Mouse (Mus musculus) hindbrain, embryonic 13.5 days (tissue): ENCODE data around the gene Gm7970. TPM values are rescaled to one million over a fixed set of nuclear protein-coding genes. Genes with fewer than 3 reads are reported as not detected.
"Not testable (repeated sequence)": the region's sequence is repeated elsewhere in the genome, so short reads cannot be mapped to it uniquely, and the experiment has no call there.

ENCODE experiments used
- ATAC-seq: fragments of 200-750 bp; cut with Nextera tagmentation; 2 replicates; pipeline ENCODE4 v1.8.0; 2017; ENCODE audit warnings: moderate TSS enrichment; ENCODE audit not compliant: low FRiP score
- H3K27ac ChIP-seq: fragments of 300-500 bp; sonication (generic); 2 replicates; pipeline ENCODE4 v1.5.1; 2015; ENCODE audit warnings: inconsistent platforms, mild to moderate bottlenecking, moderate library complexity
- H3K27me3 ChIP-seq: fragments of 300-500 bp; sonication (generic); 2 replicates; pipeline ENCODE4 v1.6.1; 2015; ENCODE audit warnings: mild to moderate bottlenecking, inconsistent platforms
- H3K36me3 ChIP-seq: fragments of 300-500 bp; sonication (generic); 2 replicates; pipeline ENCODE4 v1.6.1; 2015; ENCODE audit warnings: mild to moderate bottlenecking, inconsistent platforms
- H3K4me1 ChIP-seq: fragments of 300-500 bp; sonication (generic); replicated peaks from 2 replicates; pipeline ENCODE4 v1.6.1; 2015; ENCODE audit warnings: inconsistent platforms
- H3K4me2 ChIP-seq: fragments of 300-500 bp; sonication (generic); 2 replicates; pipeline ENCODE4 v1.6.1; 2015; ENCODE audit warnings: inconsistent platforms, mild to moderate bottlenecking, moderate library complexity
- H3K4me3 ChIP-seq: fragments of 300-500 bp; sonication (generic); 2 replicates; pipeline ENCODE4 v1.5.1; 2015; ENCODE audit warnings: mild to moderate bottlenecking, inconsistent platforms
- H3K9ac ChIP-seq: fragments of 300-500 bp; sonication (generic); 2 replicates; pipeline ENCODE4 v1.6.1; 2015; ENCODE audit warnings: mild to moderate bottlenecking, inconsistent platforms
- H3K9me3 ChIP-seq: fragments of 300-500 bp; sonication (generic); 2 replicates; pipeline ENCODE4 v1.6.1; 2016; ENCODE audit warnings: inconsistent platforms
- WGBS: fragments of 180-500 bp; shearing (Covaris S2); methylation state at CpG from one replicate; pipeline ENCODE4 v1.1.7; 2015; 5-methylcytosine and 5-hydroxymethylcytosine counted together
- polyA plus RNA-seq: library from polyadenylated mRNA; unstranded; fragments of >200 nt; fragmentation: Nextera tagmentation; extraction: Ambion mirVana; gene quantifications from 2 replicates; pipeline ENCODE4 v1.2.1, GENCODE M21; 2015

Gm7970 gene
- polyA plus RNA-seq, result not detected in 2 replicates

DNA sequence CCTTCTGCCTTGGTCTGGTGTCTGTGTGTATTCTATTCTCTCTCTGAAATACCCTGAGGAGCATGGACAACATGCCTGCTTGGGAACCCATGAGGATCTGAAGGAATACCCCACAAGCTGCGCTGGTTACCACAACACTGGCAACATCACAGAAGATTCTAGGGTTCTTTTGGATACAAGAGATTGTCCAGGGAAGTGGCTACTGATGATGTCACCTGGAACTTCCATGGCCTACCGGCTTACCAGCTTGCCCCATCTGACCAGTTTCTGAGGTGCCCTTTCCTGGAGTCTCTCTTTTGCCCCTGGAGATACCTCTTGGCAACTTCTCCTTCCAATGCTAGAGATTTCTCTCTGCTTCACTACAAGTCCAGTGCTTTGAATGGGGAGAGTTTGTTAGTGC is at the start of gene Gm7970:
Gene Gm7970 (minus strand): TSS at position 101 of the 400 bp plus-strand sequence.
- H3K9ac ChIP-seq, H3K27me3 ChIP-seq, H3K4me2 ChIP-seq, H3K4me3 ChIP-seq, H3K4me1 ChIP-seq, ATAC-seq, H3K9me3 ChIP-seq, H3K27ac ChIP-seq, H3K36me3 ChIP-seq: not testable (repeated sequence)
- WGBS, result no CpG with 5 or more reads among the region's 2 CpGs

DNA sequence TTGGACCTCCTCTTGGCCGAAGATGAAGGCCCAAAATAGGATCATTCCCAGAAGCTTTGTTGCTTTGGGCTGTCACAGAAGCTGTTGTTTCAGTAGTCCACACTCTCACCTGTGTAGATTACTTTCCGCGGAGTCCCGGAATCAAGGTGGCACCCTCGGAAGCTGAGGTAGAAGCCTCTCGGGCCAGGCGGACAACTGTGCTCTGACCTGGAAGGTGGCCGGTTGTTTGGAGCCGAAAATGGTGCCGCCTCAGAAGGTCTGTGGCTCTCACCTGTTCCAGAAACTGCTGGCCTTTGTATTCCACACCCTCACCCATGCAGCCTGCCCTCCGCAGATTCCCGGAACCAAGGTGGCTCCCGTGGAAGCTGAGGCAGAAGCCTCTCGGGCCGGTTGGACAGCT is 45.6 kb upstream of the Gm7970 start:
- not testable (repeated sequence) for H3K9me3 ChIP-seq, H3K36me3 ChIP-seq, ATAC-seq, H3K27ac ChIP-seq, H3K4me2 ChIP-seq, H3K4me3 ChIP-seq, H3K27me3 ChIP-seq, H3K4me1 ChIP-seq, H3K9ac ChIP-seq
- WGBS, result 94% methylated on average over 15 of the region's 15 CpGs

DNA sequence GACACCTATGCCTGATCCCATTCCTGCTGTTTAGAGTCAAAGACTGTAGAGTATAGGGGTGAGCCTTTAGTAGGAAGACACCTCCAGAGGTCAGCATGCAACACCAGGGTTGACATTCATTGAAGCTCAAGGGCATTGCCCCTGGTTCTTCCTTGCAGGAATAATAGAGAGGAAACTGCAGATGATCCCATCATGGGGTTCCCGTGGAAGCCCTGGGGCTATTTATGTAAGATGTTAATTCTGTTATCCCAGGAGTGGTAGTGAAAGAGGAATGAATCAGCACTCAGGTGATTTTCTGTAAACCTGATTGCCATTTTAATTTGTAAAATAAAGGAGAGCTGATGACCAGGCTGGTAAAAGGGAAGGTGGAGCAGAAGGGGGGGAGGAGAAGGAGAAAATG is 31.0 kb upstream of the Gm7970 start:
- not testable (repeated sequence) for H3K9ac ChIP-seq, H3K4me2 ChIP-seq, H3K9me3 ChIP-seq, H3K4me3 ChIP-seq, ATAC-seq, H3K27me3 ChIP-seq, H3K36me3 ChIP-seq, H3K4me1 ChIP-seq, H3K27ac ChIP-seq
- 74% methylated on average over 1 of the region's 1 CpGs for WGBS

DNA sequence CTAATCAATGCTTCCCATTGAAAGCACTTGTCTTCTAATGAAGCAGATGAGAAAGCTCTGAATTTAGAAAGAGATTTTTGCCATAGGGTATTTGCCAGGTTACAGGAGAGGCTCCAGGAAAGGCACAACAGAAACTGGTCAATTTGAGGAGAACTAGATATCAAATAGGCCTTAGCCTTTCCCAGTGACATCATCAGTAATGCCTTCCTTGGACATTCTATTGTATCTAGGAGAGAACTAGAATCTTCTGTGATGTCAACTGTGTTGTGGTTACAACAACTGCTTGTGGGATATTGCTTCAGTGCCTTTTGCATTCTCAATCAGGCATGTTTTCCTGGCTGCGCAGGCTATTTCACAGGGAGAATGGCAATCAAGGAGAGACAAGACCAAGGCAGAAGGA is 17.5 kb upstream of the Gm7970 start, which contains the start of gene 1700049E17Rik2:
Gene 1700049E17Rik2 (plus strand): TSS at position 301 of the 400 bp plus-strand sequence.
- WGBS, result no CpG with 5 or more reads among the region's 1 CpGs
- H3K36me3 ChIP-seq, H3K9ac ChIP-seq, H3K4me3 ChIP-seq, H3K4me1 ChIP-seq, ATAC-seq, H3K4me2 ChIP-seq, H3K9me3 ChIP-seq, H3K27me3 ChIP-seq, H3K27ac ChIP-seq: not testable (repeated sequence)

DNA sequence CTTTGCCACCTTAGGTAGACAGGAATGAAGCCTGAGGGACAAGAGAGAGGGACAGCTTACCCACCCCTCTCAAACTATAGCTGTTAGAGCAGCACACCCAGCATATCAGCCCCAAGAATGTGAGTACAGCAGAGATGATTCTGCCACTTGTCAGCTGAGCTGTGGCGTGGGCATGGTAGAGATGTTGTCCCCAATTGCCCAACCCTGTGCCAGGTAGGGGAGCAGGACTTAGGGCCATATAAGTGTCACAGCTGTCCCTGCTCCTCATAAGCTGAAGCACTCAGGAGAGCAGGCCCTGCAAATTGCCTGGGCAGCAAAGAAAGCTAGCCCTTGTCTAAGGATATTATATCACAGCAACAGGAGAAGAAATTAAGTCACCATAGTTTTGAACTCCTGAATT is 30.7 kb downstream of the Gm7970 start:
- not testable (repeated sequence) for H3K27me3 ChIP-seq, H3K4me1 ChIP-seq, H3K36me3 ChIP-seq, H3K4me2 ChIP-seq, H3K9me3 ChIP-seq, ATAC-seq, H3K27ac ChIP-seq, H3K9ac ChIP-seq, H3K4me3 ChIP-seq
- 77% methylated on average over 1 of the region's 1 CpGs for WGBS

DNA sequence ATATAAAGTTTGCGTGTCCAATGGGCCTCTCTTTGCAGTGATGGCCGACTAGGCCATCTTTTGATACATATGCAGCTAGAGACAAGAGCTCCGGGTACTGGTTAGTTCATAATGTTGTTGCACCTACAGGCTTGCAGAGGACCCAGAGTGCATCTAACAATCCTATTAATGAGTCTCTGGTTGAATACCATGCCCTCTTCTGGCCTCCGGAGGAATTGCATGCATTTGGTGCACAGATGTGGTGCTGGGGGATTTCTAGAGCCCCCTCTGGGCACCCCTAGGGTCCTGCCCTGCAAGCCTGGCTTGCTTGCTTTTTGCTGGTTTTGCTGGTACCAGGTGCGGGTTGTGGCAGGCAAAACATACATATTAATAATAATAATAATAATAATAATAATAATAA is 34.7 kb downstream of the Gm7970 start:
- H3K27ac ChIP-seq, H3K4me3 ChIP-seq, H3K27me3 ChIP-seq, ATAC-seq, H3K9me3 ChIP-seq, H3K4me2 ChIP-seq, H3K9ac ChIP-seq, H3K4me1 ChIP-seq, H3K36me3 ChIP-seq: not testable (repeated sequence)
- 73% methylated on average over 5 of the region's 5 CpGs for WGBS

Other genes starting within 250 kb of the Gm7970 start
- not detected in 2 replicates for gene Gm5798, start 207.0 kb downstream of the Gm7970 start, polyA plus RNA-seq
- 0.23 TPM in 1 of 2 replicates, not detected in the other for gene Gm7945, start 169.2 kb downstream of the Gm7970 start, polyA plus RNA-seq
- gene Gm6482, start 147.3 kb downstream of the Gm7970 start, polyA plus RNA-seq, result not detected in 2 replicates
- not detected in 2 replicates for gene Gm7954, start 102.1 kb downstream of the Gm7970 start, polyA plus RNA-seq
- gene Gm3486, start 66.1 kb downstream of the Gm7970 start, polyA plus RNA-seq, result not detected in 2 replicates
- gene 1700049E17Rik2, start 17.6 kb upstream of the Gm7970 start, polyA plus RNA-seq, result not detected in 2 replicates
- gene Gm3072, start 69.0 kb upstream of the Gm7970 start, polyA plus RNA-seq, result not detected in 2 replicates
- not detected in 2 replicates for gene Gm3676, start 90.9 kb upstream of the Gm7970 start, polyA plus RNA-seq
- not detected in 2 replicates for gene Gm8068, start 146.3 kb upstream of the Gm7970 start, polyA plus RNA-seq
- not detected in 2 replicates for gene Gm7929, start 195.0 kb upstream of the Gm7970 start, polyA plus RNA-seq
- gene Gm47189, start 216.9 kb upstream of the Gm7970 start, polyA plus RNA-seq, result not detected in 2 replicates